Mouse (Mus musculus): ENCODE results near the gene Tmem14c.
A peak's percentile ranks its signal among the peaks of the same experiment; 100 is the strongest.
"Not testable (repeated sequence)": the region's sequence is repeated elsewhere in the genome, so short reads cannot be mapped to it uniquely, and the experiment has no call there.

Tmem14c gene

DNA sequence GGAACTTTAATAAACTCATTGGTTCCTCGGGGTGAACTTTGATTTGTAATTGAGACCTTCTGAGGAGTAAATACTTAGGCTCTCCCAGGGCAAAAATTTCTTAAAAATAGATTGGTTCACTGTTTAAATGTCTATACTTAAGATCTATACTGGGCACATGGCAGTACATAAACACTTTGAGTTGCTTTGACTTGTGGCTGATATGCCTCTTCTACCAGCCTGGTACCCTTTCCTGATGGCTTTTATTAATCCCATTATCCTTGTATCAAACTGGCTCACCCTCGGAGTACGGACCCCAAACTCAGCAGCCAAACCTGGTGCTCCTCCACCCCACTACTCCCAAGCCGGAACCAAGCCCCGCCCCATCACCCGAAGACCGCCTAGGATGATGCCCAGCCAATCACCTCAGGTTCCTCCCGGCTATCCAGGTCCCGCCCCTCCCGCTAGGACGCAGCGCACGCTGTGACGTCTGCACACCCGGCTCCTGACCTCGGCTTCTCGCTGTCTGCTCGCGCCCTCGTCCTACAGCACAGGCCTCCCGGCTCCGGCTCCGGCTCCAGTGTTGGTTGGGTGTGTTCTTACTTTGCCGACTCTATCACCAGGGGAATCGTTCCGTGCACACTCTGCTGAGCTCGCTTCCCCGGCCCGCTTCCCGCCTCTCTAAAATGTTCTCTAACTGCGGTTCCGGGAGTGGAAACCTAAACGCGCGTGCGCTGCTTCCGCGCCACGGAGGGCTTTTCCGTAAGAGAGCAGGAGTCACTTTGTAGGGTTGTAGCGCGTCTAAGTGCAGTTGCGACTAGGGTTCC is at the start of gene Tmem14c:
TSS of gene Tmem14c (plus strand) at position 464 of the 806 bp plus-strand sequence.
- DNase-seq (ENCODE audit: low read depth, low spot score): peak; percentile 78

- DNase-seq (ENCODE audit: low read depth, low spot score): no peak
Measured at GRCm38 (mm10) chr13:40967609-40968008, 48.5 kb upstream of the Tmem14c start.

DNA sequence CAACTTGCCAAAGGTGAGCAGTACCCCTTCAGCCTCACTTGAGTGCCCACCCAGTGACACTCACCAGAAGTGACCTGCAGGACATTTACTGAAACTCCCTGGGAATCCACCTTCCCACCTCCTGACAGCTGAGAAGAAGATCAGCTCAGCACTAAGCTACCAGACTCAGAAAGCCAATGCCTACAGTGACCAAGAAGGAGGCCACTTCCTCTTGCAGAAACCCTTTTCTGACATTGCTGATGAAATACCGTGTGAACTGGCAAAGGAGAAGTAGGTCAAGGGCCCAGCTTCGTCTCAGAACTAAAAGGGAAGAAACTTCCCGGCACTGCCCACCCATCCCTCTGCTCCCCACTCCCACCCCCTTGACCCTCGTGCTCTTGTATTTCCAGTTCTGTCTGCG is 47.5 kb upstream of the Tmem14c start:
- DNase-seq (ENCODE audit: low read depth, low spot score): no peak

DNA sequence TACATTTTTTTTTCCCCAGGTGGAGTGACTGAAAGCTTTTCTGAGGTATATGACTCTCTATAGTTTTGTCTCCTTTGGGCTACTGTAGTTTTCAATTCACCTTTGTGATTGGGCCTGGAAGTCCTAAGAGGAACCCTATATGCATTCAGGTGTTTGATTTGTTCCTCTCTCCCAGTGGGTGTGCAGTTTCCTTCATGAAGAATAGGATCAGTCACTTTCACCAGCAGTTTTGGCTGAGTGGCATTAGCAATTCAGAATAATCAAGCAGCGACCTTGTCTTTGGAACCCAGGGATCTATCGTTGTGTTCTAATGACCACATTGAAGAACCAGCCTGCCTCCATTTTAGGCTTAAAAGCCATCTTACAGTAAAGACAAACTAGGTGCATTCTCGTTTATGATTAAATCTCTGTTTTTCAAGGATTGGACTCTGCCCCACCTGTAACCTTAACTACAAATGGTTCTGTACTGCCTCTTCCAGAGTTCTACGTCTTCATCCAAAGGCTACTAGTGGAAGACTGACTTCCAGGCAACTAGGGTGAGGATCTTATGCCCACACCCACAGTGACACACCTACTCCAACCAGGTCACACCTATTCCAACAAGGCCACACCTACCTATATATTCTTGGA is 46.2 kb upstream of the Tmem14c start:
- no peak for DNase-seq (ENCODE audit: low read depth, low spot score)

DNA sequence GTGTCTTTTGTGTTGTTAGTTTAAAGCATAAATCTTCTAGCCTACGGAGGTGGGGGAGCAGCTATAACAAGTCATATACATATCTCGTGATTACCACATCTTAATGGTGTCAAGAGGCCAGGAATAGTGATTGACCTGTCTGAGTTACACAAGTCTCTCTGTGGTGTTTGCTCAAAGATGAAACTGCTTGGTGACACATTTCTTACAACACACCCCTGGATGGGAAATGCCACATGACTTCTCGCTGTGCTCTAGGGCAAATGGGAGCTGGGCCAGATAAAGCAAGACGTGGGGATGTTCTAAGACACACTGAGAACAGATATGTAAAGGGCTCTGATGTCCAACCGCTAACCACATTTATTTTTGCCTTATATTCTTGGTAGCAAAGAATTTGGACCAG is 44.8 kb upstream of the Tmem14c start:
- DNase-seq (ENCODE audit: low read depth, low spot score): no peak

GRCm38 (mm10) chr13:40971831-40972230 is 44.3 kb upstream of the Tmem14c start:
- DNase-seq (ENCODE audit: low read depth, low spot score): no peak

- DNase-seq (ENCODE audit: low read depth, low spot score): no peak
Measured at GRCm38 (mm10) chr13:40972976-40973375, 43.1 kb upstream of the Tmem14c start.

GRCm38 (mm10) chr13:40977609-40978008 is 38.5 kb upstream of the Tmem14c start:
- DNase-seq (ENCODE audit: low read depth, low spot score): no peak

DNA sequence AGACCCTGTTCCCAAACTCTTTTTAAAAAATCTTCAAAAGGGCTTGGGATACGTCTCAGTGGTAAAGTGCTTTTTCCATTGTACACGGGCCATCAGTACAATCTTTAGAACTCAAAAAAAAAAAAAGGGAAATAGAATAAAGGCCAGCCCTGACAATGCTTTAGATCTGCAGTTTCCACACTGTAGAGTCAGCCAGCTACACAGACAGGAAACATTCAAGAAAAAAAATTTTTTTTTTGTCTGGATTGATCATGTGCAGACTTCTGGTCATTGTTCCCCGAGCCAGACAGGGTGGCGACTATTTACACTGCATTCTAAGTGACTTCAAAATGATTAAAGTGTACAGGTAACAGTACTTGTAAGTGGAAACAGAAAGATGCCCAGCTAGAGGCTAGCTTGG is 37.4 kb upstream of the Tmem14c start:
- no peak for DNase-seq (ENCODE audit: low read depth, low spot score)

DNA sequence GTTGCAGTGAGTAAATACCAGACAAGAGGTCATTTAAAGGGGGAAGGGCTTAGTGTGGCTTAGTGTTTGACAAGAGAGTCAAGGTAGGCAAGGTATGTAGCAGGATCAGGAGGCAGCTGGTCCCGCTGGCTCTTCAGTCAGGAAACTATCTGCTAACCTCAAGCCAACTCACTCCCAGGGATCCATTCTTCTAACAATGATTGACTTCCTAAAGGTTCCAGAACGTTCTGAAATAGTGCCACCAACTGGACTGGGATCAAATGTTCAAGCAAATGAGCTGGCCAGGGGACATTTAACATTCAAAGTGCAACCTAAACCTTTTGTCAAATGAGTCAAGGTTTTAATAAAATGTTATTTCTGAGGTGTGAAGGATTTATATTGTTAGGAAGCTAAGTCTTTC is 36.8 kb upstream of the Tmem14c start:
- DNase-seq (ENCODE audit: low read depth, low spot score): no peak

GRCm38 (mm10) chr13:40982759-40983158 is 33.3 kb upstream of the Tmem14c start:
- DNase-seq (ENCODE audit: low read depth, low spot score): no peak

DNA sequence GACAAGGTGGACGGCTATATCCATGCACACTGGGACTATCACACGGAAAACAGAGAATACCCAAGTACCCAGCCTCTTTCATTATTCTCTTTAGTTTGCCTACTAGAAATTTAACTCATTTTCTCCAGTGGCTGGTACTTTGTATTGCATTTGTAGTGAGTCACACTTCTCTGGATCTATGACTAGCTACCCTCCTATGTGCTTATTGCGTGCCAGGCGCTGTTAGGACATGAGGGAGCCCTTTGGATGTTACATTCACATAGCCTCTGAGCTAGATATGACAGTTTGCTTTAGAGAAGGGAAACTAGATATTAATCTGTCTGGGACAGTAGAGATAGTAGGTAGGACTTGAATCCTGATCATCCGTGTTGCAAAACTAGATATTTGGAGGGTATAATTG is 30.0 kb upstream of the Tmem14c start:
- DNase-seq (ENCODE audit: low read depth, low spot score): no peak

DNA sequence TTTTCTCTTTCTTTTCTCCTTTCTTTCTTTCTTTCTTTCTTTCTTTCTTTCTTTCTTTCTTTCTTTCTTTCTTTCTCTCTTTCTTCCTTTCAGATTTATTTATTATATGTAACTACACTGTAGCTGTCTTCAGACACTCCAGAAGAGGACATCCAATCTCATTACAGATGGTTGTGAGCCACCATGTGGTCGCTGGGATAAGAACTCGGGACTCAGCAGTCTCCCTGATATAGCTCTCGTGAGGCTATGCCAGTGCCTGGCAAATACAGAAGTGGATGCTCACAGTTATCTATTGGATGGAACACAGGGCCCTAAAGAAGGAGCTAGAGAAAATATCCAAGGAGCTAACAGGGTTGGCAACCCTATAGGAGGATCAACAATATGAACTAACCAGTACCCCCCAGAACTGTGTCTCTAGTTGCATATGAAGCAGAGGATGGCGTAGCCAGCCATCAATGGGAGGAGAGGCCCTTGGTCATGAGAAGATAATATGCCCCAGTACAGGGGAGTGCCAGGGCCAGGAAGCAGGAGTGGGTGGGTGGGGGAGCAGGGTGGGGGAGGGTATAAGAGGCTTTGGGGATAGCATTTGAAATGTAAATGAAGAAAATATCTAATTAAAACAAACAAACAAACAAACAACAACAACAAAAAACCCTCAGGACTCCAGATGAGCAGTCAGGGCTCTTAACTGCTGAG is 28.3 kb upstream of the Tmem14c start:
- DNase-seq (ENCODE audit: low read depth, low spot score): not testable (repeated sequence)

GRCm38 (mm10) chr13:40988418-40988817 is 27.7 kb upstream of the Tmem14c start:
- DNase-seq (ENCODE audit: low read depth, low spot score): no peak

DNA sequence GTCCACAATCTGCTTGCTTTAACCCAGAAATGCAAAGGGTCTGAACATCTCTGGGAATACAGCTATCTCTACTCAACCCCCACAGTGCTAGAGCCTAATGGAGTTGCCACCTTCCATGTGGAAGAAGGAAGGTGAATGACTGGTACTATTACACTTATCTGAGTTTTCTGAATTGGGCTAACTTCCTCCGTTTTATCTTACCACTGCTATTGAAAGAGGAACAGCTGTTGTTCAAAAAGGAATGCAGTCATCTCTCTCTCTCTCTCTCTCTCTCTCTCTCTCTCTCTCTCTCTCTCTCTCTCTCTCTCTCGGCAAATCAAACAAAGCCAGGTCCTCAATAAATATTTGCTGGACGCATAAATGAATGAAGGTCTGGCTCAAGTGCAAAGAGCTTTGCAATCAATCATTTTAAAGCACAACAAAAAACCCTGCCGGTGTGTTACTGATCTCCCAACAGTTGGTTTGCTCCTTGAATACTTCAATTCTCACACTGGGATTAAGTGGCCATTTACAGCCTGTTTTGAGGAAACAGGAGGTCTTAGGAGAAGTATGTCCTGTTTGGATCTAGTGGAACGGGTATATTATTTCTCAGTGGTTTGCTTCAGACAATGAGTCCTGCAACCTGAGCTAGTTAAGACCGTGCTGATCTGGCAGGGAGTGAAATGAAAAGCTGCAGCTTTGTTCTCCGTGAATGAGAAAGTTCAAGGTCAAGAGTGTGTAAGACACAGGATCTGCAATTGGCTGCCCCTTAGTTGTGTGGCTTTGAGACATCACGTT is 21.4 kb upstream of the Tmem14c start:
- DNase-seq (ENCODE audit: low read depth, low spot score): no peak

DNA sequence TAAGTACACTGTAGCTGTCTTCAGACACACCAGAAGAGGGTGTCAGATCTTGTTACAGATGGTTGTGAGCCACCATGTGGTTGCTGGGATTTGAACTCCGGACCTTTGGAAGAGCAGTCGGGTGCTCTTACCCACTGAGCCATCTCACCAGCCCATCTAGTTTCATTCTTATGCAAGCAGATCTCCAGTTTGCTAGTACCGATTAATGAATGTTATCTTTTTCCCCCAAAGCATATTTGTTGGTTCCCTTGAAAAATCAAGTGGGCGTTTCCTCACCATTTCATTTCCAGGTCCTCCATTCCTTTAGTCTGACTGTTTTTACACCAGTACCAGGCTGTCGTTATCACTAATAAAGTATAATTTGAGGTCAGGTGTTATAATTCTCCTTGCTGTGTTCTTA is 17.6 kb upstream of the Tmem14c start:
- not testable (repeated sequence) for DNase-seq (ENCODE audit: low read depth, low spot score)

DNA sequence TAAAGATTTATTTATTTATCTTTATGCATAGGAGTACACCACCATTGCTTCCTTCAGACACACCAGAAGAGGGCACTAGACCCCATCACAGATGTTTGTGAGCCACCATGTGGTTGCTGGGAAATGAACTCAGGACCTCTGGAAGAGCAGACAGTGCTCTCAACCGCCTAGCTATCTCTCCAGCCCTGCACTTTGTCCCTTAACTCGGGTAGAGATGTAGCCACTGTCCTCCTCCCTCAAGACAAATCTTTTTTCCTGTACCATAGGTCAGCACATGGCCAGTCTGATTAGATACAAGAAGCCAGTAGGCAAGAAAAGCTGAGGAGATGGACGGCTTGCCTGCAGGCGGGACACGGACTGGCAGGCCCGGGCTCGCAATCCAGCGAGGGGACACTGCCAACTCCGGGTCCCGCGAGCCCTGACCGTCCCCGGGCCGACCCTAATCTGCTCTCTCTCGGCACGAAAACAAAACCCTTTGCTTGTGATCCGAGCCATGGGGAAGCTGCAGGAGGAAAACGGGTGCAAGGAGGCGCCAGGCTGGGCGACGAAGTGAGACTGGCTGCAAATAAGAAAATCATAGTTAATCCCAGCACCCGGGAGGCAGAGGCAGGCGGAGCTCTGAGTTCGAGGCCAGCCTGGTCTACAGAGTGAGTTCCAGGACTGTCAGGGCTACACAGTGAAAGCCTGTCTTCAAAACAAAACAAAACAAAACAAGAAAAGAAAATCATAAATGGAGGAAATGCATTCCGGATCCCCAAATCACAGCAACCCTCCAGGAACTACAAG is 15.8 kb upstream of the Tmem14c start:
- no peak for DNase-seq (ENCODE audit: low read depth, low spot score)

GRCm38 (mm10) chr13:41000926-41001639 is 15.0 kb upstream of the Tmem14c start, which contains the start of gene Pak1ip1:
TSS of gene Pak1ip1 (plus strand) at chr13:41001023.
- peak; percentile 89 for DNase-seq (ENCODE audit: low read depth, low spot score)

DNA sequence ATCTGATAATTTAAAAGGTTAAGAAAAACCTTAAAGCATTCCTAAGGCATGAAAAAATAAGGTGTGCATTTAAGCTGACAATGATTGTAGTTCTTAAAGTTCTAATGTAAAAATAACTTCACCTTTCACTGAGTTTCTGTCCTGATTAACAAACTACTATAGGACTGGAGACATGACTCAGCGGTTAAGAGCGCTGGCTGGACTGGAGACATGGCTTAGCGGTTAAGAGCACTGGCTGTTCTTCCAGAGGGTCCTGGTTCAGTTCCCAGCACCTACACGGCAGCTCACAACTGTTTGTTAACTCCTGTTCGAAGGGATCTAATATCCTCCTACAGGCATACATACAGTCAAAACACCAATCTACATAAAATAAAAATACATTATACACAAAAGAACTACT is 14.1 kb upstream of the Tmem14c start:
- DNase-seq (ENCODE audit: low read depth, low spot score): no peak

DNA sequence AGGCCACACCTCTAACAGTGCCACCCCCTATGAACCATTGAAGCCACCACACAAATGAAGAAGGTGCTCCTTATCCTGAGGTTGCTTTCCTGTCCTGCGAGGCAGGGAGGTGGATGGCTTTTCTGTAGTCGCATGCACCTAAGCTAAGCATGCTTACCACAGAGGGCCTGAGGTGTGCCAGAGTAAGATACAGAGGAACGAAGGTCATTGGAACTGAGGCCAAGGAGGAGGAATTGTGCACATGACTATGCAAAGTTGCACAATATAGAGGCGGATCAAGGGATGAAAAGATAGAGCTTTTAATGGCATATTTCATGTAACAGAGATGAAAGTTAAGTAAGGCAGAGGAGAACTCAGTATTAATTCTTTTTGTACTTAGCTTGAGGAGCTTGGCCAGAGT is 9.8 kb upstream of the Tmem14c start:
- no peak for DNase-seq (ENCODE audit: low read depth, low spot score)

Measured in retina, postnatal 7 days (tissue).